Mouse (Mus musculus): Measurements from ENCODE around the gene Atp2b2. TPM values are rescaled to one million over a fixed set of nuclear protein-coding genes. Genes with fewer than 3 reads are reported as not detected.
A peak's percentile ranks its signal among the peaks of the same experiment; 100 is the strongest.
"Not testable (repeated sequence)": the region's sequence is repeated elsewhere in the genome, so short reads cannot be mapped to it uniquely, and the experiment has no call there.

Atp2b2 gene
- polyA plus RNA-seq, 1 experiment, result not detected

GRCm38 (mm10) chr6:113728181-113728580 lies 314.2 kb downstream of the Atp2b2 start:
- Histone ChIP-seq H3K4me1 (ENCODE audit: control insufficient read depth, insufficient read depth, low read length) (peaks cover 8% of the 10 kb centered on the region), H3K27ac (ENCODE audit: insufficient read depth, low read depth, low read length) (no peak overlapping the region), H3K4me3 (ENCODE audit: insufficient read depth, low read length) (no peak overlapping the region)
- TF ChIP-seq POLR2A (IDR thresholded peaks at IDR 0.05; ENCODE audit: borderline replicate concordance, low read depth, low read length) (no peak), CTCF (IDR thresholded peaks at IDR 0.05; ENCODE audit: low read depth, low read length) (no peak)

- peaks cover 26% of the 10 kb centered on the region for H3K4me1 ChIP-seq (ENCODE audit: control insufficient read depth, insufficient read depth, low read length)
- TF ChIP-seq POLR2A (IDR thresholded peaks at IDR 0.05; ENCODE audit: borderline replicate concordance, low read depth, low read length), result no peak
- TF ChIP-seq CTCF (IDR thresholded peaks at IDR 0.05; ENCODE audit: low read depth, low read length), result no peak
- H3K27ac ChIP-seq (ENCODE audit: insufficient read depth, low read depth, low read length), result no peak overlapping the region
- H3K4me3 ChIP-seq (ENCODE audit: insufficient read depth, low read length), result no peak overlapping the region
These were observed 321.4 kb downstream of the Atp2b2 start for GRCm38 (mm10) chr6:113721061-113721460.

- no peak within 1 kb of the TSS for H3K4me3 ChIP-seq (ENCODE audit: insufficient read depth, low read length)
- no peak for TF ChIP-seq POLR2A (IDR thresholded peaks at IDR 0.05; ENCODE audit: borderline replicate concordance, low read depth, low read length)
- TF ChIP-seq CTCF (IDR thresholded peaks at IDR 0.05; ENCODE audit: low read depth, low read length), result no peak
- H3K4me1 ChIP-seq (ENCODE audit: control insufficient read depth, insufficient read depth, low read length), result peaks cover 37% of the 10 kb centered on the region
- no peak within 1 kb of the TSS for H3K27ac ChIP-seq (ENCODE audit: insufficient read depth, low read depth, low read length)
These were observed 322.5 kb downstream of the Atp2b2 start, which contains the start of gene Ghrl for GRCm38 (mm10) chr6:113719878-113720277. TSS of gene Ghrl (minus strand) at chr6:113719880.

- Histone ChIP-seq H3K4me3 (ENCODE audit: insufficient read depth, low read length) (no peak overlapping the region), H3K4me1 (ENCODE audit: control insufficient read depth, insufficient read depth, low read length) (peaks cover 53% of the 10 kb centered on the region), H3K27ac (ENCODE audit: insufficient read depth, low read depth, low read length) (peak overlapping the region; percentile 24; the same call in 1 of the 2 replicates)
- TF ChIP-seq CTCF (IDR thresholded peaks at IDR 0.05; ENCODE audit: low read depth, low read length), result no peak
- TF ChIP-seq POLR2A (IDR thresholded peaks at IDR 0.05; ENCODE audit: borderline replicate concordance, low read depth, low read length), result no peak
These were observed 324.9 kb downstream of the Atp2b2 start for GRCm38 (mm10) chr6:113717541-113717940.

- TF ChIP-seq POLR2A (IDR thresholded peaks at IDR 0.05; ENCODE audit: borderline replicate concordance, low read depth, low read length) (no peak), CTCF (IDR thresholded peaks at IDR 0.05; ENCODE audit: low read depth, low read length) (no peak)
- Histone ChIP-seq H3K4me3 (ENCODE audit: insufficient read depth, low read length) (no peak overlapping the region), H3K4me1 (ENCODE audit: control insufficient read depth, insufficient read depth, low read length) (peaks cover 53% of the 10 kb centered on the region), H3K27ac (ENCODE audit: insufficient read depth, low read depth, low read length) (peak overlapping the region; percentile 95)
These were observed 327.6 kb downstream of the Atp2b2 start for GRCm38 (mm10) chr6:113714797-113715196.

GRCm38 (mm10) chr6:113714276-113714675 lies 328.1 kb downstream of the Atp2b2 start:
- TF ChIP-seq CTCF (IDR thresholded peaks at IDR 0.05; ENCODE audit: low read depth, low read length) (no peak), POLR2A (IDR thresholded peaks at IDR 0.05; ENCODE audit: borderline replicate concordance, low read depth, low read length) (no peak)
- peak overlapping the region; percentile 95 for H3K27ac ChIP-seq (ENCODE audit: insufficient read depth, low read depth, low read length)
- peaks cover 53% of the 10 kb centered on the region for H3K4me1 ChIP-seq (ENCODE audit: control insufficient read depth, insufficient read depth, low read length)
- H3K4me3 ChIP-seq (ENCODE audit: insufficient read depth, low read length), result no peak overlapping the region

- H3K4me3 ChIP-seq (ENCODE audit: insufficient read depth, low read length), result not testable (repeated sequence)
- Histone ChIP-seq H3K27ac (ENCODE audit: insufficient read depth, low read depth, low read length) (peak overlapping the region; percentile 95), H3K4me1 (ENCODE audit: control insufficient read depth, insufficient read depth, low read length) (peaks cover 51% of the 10 kb centered on the region)
These were observed 329.0 kb downstream of the Atp2b2 start for GRCm38 (mm10) chr6:113713389-113713788.

- no peak for TF ChIP-seq CTCF (IDR thresholded peaks at IDR 0.05; ENCODE audit: low read depth, low read length)
- TF ChIP-seq POLR2A (IDR thresholded peaks at IDR 0.05; ENCODE audit: borderline replicate concordance, low read depth, low read length), result no peak
- H3K27ac ChIP-seq (ENCODE audit: insufficient read depth, low read depth, low read length), result peak overlapping the region; percentile 11
- no peak overlapping the region for H3K4me3 ChIP-seq (ENCODE audit: insufficient read depth, low read length)
- peaks cover 44% of the 10 kb centered on the region for H3K4me1 ChIP-seq (ENCODE audit: control insufficient read depth, insufficient read depth, low read length)
These were observed 329.7 kb downstream of the Atp2b2 start for GRCm38 (mm10) chr6:113712718-113713117.

- H3K4me3 ChIP-seq (ENCODE audit: insufficient read depth, low read length), result peak overlapping the region; percentile 72
- H3K4me1 ChIP-seq (ENCODE audit: control insufficient read depth, insufficient read depth, low read length), result peaks cover 46% of the 10 kb centered on the region
- peak overlapping the region; percentile 58 for H3K27ac ChIP-seq (ENCODE audit: insufficient read depth, low read depth, low read length)
- TF ChIP-seq POLR2A (IDR thresholded peaks at IDR 0.05; ENCODE audit: borderline replicate concordance, low read depth, low read length), result no peak
These were observed 344.9 kb downstream of the Atp2b2 start for GRCm38 (mm10) chr6:113697222-113698205.

GRCm38 (mm10) chr6:113696582-113697221 lies 345.7 kb downstream of the Atp2b2 start, which contains the start of gene Tatdn2:
TSS of gene Tatdn2 (plus strand) at chr6:113697050.
- Histone ChIP-seq H3K27ac (ENCODE audit: insufficient read depth, low read depth, low read length) (peak within 1 kb of the TSS; percentile 86), H3K4me3 (ENCODE audit: insufficient read depth, low read length) (peak within 1 kb of the TSS; percentile 72), H3K4me1 (ENCODE audit: control insufficient read depth, insufficient read depth, low read length) (peaks cover 49% of the 10 kb centered on the region)
- TF ChIP-seq CTCF (IDR thresholded peaks at IDR 0.05; ENCODE audit: low read depth, low read length) (no peak), POLR2A (IDR thresholded peaks at IDR 0.05; ENCODE audit: borderline replicate concordance, low read depth, low read length) (no peak)

Measured in bone marrow macrophage, adult 2 months (primary cell).